Mouse (Mus musculus) kidney, postnatal 36 days (tissue): ENCODE results near the gene Syf2.
"Not testable (repeated sequence)": the region's sequence is repeated elsewhere in the genome, so short reads cannot be mapped to it uniquely, and the experiment has no call there.

Experiments
- DNase-seq, 2 experiments: peaks; one replicate each; pipeline ENCODE4 v3.0.0; 2021 to 2022; ENCODE audit warnings: mixed read lengths in 2 of 2

The Syf2 gene

DNA sequence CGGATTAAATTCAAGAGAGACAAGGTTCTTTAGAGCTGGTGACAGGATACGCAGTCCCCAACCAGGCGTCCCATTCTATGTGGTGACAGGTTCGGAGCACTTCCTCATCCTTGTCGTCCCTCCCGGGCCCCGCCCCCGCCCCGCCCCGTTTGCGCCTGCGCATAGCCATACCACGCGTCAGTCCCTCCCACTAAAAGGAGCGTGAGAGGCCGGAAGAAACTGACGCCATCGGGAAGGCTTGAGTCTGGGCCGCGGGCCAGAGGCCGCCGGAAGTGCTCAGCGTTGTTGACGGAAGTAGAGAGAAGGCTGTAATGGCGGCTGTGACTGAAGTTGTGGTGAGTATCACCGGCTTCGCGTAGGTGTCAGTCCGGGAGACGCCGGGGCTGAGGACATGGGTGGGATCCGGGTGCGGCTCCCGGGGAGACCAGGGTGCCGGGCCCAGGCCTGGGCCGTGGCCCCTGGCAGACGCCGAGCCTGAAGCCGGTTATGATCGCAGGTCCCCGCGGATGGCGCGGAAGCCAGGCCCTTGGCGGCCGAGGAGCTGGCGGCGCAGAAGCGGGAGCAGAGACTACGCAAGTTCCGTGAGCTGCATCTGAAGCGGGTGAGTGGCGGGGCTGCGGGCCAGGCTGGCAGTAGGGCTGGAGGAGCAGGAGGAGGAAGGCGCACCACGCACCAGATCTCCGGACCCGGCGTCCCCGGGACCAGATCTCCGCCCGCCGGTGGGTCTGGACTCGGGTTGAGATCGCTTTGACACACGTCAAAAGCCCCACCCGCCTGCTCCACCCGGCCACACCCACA, at the start of gene Syf2:
Syf2 (plus strand) TSS at position 215 of the 798 bp plus-strand sequence.
- peak; percentile 97 for DNase-seq

DNA sequence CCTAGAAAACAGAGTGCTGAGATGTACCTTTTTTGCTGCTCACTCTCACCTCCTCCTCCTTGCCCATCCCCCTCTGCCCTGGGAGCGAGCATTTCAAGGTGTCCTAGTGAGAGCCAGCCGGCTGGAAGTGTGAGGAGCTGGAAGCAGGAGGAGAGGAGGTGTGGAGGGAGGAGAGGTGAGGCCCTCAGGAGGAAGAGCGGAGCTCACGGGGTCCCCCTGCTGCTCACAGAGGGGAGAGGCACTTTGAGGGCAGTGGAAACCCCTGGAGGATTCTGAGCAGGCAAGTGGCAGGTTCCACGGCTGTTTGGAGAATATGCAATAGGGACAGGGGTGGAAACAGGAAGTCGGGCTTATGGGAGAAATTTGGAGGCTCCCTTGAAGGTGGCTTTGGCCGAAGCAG, 47.4 kb upstream of the Syf2 start:
- peak; percentile 29 to 66 for DNase-seq

DNA sequence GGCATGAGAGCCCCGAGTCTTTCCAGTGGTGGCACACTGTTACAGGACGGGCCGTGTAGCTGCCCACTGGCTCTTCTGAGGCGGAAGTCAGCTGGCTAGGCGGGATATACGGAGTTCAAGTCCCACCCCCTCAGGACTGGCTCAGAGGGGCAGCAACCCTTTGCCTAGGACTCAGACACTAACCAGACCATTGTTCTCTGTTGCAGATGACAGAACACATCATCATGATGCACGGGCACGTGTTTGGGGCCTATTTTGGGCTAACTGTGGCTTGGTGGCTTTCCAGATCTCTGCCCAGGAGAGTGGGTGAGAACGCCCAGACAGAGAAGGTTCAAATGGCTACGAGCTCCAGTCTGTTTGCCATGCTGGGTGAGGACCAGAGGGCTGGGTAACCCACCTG, 46.9 kb upstream of the Syf2 start:
- DNase-seq = no peak

- no peak for DNase-seq
Observed at GRCm38 (mm10) chr4:134884364-134884763, 46.3 kb upstream of the Syf2 start.

DNA sequence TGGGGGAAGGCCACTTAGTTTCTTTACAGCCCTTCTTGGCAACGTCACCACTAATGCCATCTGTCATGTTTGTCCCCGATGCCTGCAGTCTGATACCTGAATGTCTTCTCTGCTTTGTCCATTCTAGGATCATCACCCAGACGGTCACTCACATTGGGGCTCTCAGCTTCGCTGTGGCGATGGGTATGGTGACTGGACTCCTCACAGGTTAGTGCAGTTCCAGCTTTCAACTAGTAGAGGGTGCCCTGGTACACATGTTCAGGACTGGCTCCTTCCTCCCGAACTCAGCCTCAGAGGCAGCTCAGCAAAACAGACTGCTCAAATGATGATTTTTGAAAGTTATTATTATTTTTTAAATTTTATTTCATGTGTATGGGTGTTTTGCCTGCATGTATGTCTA, 38.6 kb upstream of the Syf2 start:
- peak; percentile 62 to 81 for DNase-seq

- DNase-seq = peak in 1 of 2 experiments; percentile 55
Observed at GRCm38 (mm10) chr4:134897256-134897655, 33.4 kb upstream of the Syf2 start.

GRCm38 (mm10) chr4:134901126-134901525, 29.6 kb upstream of the Syf2 start:
- no peak for DNase-seq

DNA sequence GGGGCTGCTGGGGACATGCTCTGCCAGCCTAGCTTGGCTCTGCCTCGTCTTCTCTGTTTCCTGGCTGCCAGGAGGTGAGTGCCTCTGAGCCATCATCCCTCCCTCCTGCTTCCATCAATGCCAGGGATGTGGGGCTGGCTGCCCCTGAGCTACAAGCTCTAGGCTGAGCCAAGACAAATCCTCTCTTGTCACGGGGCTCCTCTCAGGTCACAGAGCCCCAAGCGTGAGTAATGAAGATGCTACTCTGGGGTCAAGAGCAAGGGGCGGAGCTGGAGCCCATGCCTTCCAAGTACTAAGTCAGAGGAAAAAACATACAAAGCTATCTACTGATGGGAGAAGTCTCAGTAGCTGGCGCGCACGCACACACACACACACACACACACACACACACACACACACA, 27.7 kb upstream of the Syf2 start:
- no peak for DNase-seq

DNA sequence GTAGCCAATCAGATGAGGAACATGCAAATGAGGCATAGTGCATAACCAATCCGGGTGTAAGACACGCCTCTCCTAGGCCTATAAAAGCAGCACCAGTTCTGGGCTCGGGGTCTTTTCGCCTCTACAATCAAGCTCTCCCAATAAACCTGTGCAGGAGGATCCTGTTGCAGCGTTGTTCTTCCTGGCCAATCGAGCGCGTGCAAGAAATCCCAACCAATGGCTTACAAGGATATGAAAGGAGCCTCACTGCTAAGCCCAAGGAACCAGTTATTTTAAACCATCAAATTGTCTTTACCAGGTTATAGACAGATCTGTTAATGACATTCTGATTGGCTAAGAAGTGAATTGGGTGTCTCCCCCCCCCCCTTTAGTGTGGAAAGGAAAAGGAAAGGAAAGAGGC, 19.3 kb upstream of the Syf2 start:
- DNase-seq = not testable (repeated sequence)

- peak; percentile 67 to 91 for DNase-seq
Observed at GRCm38 (mm10) chr4:134913413-134913812, 17.3 kb upstream of the Syf2 start.

DNA sequence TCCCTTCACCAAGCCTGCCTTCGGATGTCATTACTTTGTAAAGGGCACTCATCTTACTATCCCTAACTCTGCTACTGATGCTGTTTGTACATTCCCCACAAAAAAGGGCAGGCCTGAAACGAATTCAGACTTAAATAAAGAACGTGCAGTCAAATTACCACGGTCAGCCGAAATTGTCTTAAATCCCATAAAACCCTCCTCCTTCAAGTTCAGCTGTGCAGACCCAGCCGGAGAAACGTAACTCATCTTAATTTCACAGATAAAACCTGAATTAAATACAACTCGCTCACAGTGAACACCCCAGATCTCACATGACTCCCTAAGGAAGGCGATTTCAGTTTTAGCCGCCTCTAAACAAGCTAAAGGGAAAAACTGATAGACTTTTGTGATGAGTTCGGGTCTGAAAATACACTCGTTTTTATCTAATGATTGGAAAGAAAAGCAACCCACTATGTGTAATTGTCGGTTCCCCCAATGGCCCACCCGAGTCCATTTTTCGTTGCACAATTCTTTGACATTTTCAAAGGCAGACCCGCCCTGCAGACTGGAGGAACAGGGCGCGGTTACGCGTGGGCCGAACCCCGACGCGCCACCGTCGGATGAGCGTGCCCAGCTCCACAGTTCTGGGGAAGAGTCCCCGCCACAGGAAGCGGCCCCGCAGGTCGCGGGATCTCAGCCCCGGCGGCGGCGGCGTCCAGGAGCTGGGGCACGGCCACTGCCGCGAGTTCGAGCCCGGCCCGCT, 16.4 kb upstream of the Syf2 start:
- DNase-seq = no peak

- peak; percentile 95 to 97 for DNase-seq
Observed at GRCm38 (mm10) chr4:134914864-134915209, 15.9 kb upstream of the Syf2 start, which contains the start of gene Tmem50a. TSS of gene Tmem50a (minus strand) at chr4:134915024.

GRCm38 (mm10) chr4:134915223-134916050, 15.3 kb upstream of the Syf2 start:
- DNase-seq = no peak

- no peak for DNase-seq
Observed at GRCm38 (mm10) chr4:134917194-134917593, 13.5 kb upstream of the Syf2 start.

DNA sequence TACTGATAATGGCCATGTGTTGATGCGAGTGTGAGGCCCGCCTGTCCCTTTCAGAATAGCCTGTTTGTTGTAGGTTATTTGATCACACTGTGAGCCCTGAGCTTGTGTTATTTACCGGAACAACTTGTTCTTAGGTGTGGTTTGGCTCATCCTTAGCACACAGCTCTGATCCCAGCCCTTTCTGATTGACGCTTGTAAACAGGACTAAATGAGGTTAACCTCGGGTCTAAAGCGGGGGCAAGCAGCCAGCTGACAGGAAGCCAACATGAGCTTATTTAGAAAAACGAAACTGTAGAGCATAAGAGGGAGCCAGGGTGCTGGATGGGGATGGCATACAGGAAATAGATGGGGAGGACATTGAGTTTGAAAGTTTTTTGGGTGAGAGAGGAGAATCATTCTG, 12.3 kb upstream of the Syf2 start:
- DNase-seq = peak; percentile 90 to 92

- no peak for DNase-seq
Observed at GRCm38 (mm10) chr4:134919733-134920540, 10.8 kb upstream of the Syf2 start.

GRCm38 (mm10) chr4:134920631-134921030, 10.1 kb upstream of the Syf2 start:
- DNase-seq = no peak

DNA sequence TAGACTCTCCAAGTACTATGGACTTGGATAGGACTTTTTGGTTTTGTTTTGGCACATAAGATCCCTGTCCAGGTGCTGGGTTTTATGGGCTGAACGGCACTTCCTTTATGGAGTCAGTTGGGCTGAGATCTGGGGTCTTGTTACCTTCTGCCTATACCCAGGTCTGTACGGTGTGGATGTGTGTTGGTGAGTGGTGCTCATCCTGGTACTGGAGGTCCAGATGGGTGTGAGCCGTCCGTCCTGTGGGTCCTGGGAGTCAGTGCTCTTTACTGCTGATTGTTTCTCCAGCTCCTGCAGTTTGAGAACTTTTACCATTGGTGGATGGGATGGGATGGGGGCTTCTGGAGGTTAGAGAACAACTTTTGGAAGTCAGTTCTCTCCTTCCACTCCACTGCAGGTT, 9.0 kb upstream of the Syf2 start:
- no peak for DNase-seq

- DNase-seq = peak in 1 of 2 experiments; percentile 11
Observed at GRCm38 (mm10) chr4:134922111-134922924, 8.4 kb upstream of the Syf2 start.

- peak; percentile 86 to 87 for DNase-seq
Observed at GRCm38 (mm10) chr4:134922925-134923244, 7.8 kb upstream of the Syf2 start.

GRCm38 (mm10) chr4:134923258-134924018, 7.3 kb upstream of the Syf2 start, which contains the start of gene Rsrp1:
TSS of gene Rsrp1 (plus strand) at chr4:134923592.
- peak; percentile 98 to 99 for DNase-seq
